Mouse (Mus musculus) cerebellum, adult 2 months (tissue): ENCODE data around the gene Gpank1.

ENCODE experiments used
- CTCF ChIP-seq: fragments of 200-500 bp; IDR thresholded peaks from 2 replicates; pipeline ENCODE4 v1.5.1; 2011; ENCODE audit warnings: low read depth, mild to moderate bottlenecking, control low read depth, low read length, moderate library complexity, borderline replicate concordance; ENCODE audit not compliant: insufficient read depth
- POLR2A ChIP-seq: fragments of 200-500 bp; IDR thresholded peaks from 2 replicates; pipeline ENCODE4 v1.6.1; 2011; ENCODE audit warnings: low read length, control low read depth, borderline replicate concordance; ENCODE audit not compliant: insufficient read depth

DNA sequence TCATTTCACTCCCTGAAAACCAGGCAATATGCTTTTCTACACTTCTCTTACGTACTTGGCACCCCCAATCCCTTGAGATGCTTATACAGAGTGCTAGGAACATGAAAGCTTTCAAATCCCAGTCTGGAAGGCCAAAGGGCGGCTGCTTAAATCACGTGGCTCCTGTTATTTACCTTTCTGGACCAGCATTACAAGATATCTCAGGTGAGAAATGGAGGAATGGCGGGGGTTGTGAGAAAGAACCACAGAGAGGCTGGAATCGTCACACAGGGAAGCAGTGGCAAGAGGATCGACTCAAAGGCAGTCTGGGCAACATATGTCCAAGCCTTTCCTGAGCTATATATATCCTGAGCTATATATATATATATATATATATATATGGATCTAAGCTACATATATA is 4.3 kb downstream of the Gpank1 start:
- TF ChIP-seq POLR2A = no peak
- TF ChIP-seq CTCF = no peak
